Mouse (Mus musculus) lung, embryonic 16.5 days (tissue): ENCODE results near the gene Smim24. TPM values are rescaled to one million over a fixed set of nuclear protein-coding genes. Genes with fewer than 3 reads are reported as not detected.

Source experiments
- ATAC-seq: fragments of 200-750 bp; cut with Nextera tagmentation; 2 replicates; pipeline ENCODE4 v1.8.0; 2017; ENCODE audit warnings: low read depth, mild to moderate bottlenecking, moderate library complexity
- H3K27ac ChIP-seq: fragments of 300-500 bp; sonication (generic); 2 replicates; pipeline ENCODE4 v1.5.1; 2014; ENCODE audit warnings: mild to moderate bottlenecking, control low read depth, low read length
- H3K27me3 ChIP-seq: fragments of 300-500 bp; sonication (generic); 2 replicates; pipeline ENCODE4 v1.6.1; 2014; ENCODE audit warnings: low read depth, low read length, mixed read lengths; ENCODE audit not compliant: control insufficient read depth, insufficient read depth
- H3K36me3 ChIP-seq: fragments of 300-500 bp; sonication (generic); 2 replicates; pipeline ENCODE4 v1.6.1; 2014; ENCODE audit warnings: low read length; ENCODE audit not compliant: control insufficient read depth, insufficient read depth
- H3K4me1 ChIP-seq: fragments of 300-500 bp; sonication (generic); replicated peaks from 2 replicates; pipeline ENCODE4 v1.6.1; 2014; ENCODE audit warnings: low read length, mixed read lengths; ENCODE audit not compliant: control insufficient read depth, insufficient read depth
- H3K4me2 ChIP-seq: fragments of 300-500 bp; sonication (generic); 2 replicates; pipeline ENCODE4 v1.6.1; 2014; ENCODE audit warnings: low read depth, low read length, control low read depth
- H3K4me3 ChIP-seq: fragments of 300-500 bp; sonication (generic); 2 replicates; pipeline ENCODE4 v1.5.1; 2014; ENCODE audit warnings: mild to moderate bottlenecking, low read length, control low read depth
- H3K9ac ChIP-seq: fragments of 300-500 bp; sonication (generic); 2 replicates; pipeline ENCODE4 v1.6.1; 2014; ENCODE audit warnings: low read length, control low read depth
- H3K9me3 ChIP-seq: fragments of 300-500 bp; sonication (generic); 2 replicates; pipeline ENCODE4 v1.6.1; 2016; ENCODE audit warnings: low read length; ENCODE audit not compliant: control insufficient read depth
- WGBS: fragments of 180-500 bp; shearing (Covaris S2); extraction: QIAGEN DNeasy Blood & Tissue Kit; methylation state at CpG from one replicate; pipeline ENCODE4 v1.1.7; 2014; 5-methylcytosine and 5-hydroxymethylcytosine counted together
- polyA plus RNA-seq: library from polyadenylated mRNA; unstranded; fragments of >200 nt; fragmentation: Nextera tagmentation; extraction: Ambion mirVana; gene quantifications from 2 replicates; pipeline ENCODE4 v1.2.1, GENCODE M21; 2015

Gene Smim24
- polyA plus RNA-seq = 7.9 and 9.0 TPM in 2 replicates

- peak within 1 kb of the TSS; percentile 73 for H3K9ac ChIP-seq
- peak within 1 kb of the TSS; percentile 72 for H3K27ac ChIP-seq
- H3K36me3 ChIP-seq = peaks cover 18% of the 10 kb centered on the region
- H3K9me3 ChIP-seq = no peaks in the 10 kb centered on the region
- peaks cover 22% of the 10 kb centered on the region for H3K4me1 ChIP-seq
- H3K4me3 ChIP-seq = peak within 1 kb of the TSS; percentile 43
- no peaks in the 10 kb centered on the region for H3K27me3 ChIP-seq
- 53% methylated on average over 14 of the region's 14 CpGs for WGBS
- ATAC-seq = peak; percentile 5; the same call in 1 of the 2 replicates
- peak within 1 kb of the TSS; percentile 68 for H3K4me2 ChIP-seq
Measured at GRCm38 (mm10) chr10:81392781-81393185, at the start of gene Smim24. TSS of gene Smim24 (plus strand) at chr10:81393051.

DNA sequence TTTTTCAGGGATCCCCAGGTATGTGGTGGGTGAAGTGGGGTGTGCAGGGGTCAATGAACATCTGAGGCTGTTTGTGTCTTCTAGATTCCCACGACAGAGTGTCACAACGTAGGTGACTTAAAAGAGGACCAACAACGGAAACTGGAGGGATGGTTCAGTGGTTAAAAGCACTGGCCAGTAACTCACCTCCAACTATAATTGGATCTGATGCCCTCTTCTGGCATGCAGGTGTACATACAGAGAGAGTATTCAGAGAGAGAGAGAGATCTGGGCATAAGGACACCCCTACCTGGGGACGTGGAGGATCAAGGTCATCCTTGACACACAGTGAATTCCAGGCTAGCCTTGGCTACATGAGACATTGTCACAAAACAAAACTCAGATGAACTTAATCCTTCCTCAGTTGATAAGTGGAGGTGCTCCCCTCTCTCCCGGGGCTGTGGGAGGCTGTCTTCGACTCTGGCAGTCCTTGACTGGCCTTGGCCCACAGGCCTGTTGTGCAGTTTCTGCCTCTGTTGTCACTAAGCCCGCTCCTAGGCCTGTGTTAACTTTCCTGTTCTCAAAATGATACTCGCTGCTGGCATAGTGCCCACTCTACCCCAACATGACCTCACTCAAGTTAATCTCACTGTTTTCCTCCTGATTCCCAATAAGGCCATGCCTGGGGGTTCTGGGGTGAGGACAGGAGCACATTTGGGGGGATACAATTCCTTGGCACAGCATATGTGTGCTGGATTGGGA, 48.3 kb upstream of the Smim24 start:
- Histone ChIP-seq H3K27me3 (peaks cover 36% of the 10 kb centered on the region), H3K27ac (no peak overlapping the region), H3K9ac (no peak overlapping the region), H3K36me3 (peaks cover 9% of the 10 kb centered on the region), H3K9me3 (no peaks in the 10 kb centered on the region), H3K4me3 (no peak overlapping the region), H3K4me1 (peaks cover 33% of the 10 kb centered on the region), H3K4me2 (no peak overlapping the region)
- ATAC-seq = no peak
- WGBS = 41% methylated on average over 8 of the region's 8 CpGs

- Histone ChIP-seq H3K27ac (no peak overlapping the region), H3K9ac (no peak overlapping the region), H3K4me3 (no peak overlapping the region), H3K27me3 (peaks cover 36% of the 10 kb centered on the region), H3K4me1 (peaks cover 34% of the 10 kb centered on the region), H3K9me3 (no peaks in the 10 kb centered on the region), H3K36me3 (peaks cover 9% of the 10 kb centered on the region), H3K4me2 (no peak overlapping the region)
- 82% methylated on average over 4 of the region's 4 CpGs for WGBS
- ATAC-seq = no peak
Measured at GRCm38 (mm10) chr10:81345162-81345534, 47.7 kb upstream of the Smim24 start.

- peaks cover 32% of the 10 kb centered on the region for H3K27me3 ChIP-seq
- H3K4me3 ChIP-seq = peak overlapping the region; percentile 39
- peak; percentile 16 for ATAC-seq
- peak overlapping the region; percentile 41 for H3K27ac ChIP-seq
- H3K4me1 ChIP-seq = peaks cover 41% of the 10 kb centered on the region
- H3K4me2 ChIP-seq = peak overlapping the region; percentile 63
- no peaks in the 10 kb centered on the region for H3K9me3 ChIP-seq
- peaks cover 9% of the 10 kb centered on the region for H3K36me3 ChIP-seq
- peak overlapping the region; percentile 59 for H3K9ac ChIP-seq
- WGBS = 10% methylated on average over 55 of the region's 55 CpGs
Measured at GRCm38 (mm10) chr10:81346453-81347067, 46.3 kb upstream of the Smim24 start.

DNA sequence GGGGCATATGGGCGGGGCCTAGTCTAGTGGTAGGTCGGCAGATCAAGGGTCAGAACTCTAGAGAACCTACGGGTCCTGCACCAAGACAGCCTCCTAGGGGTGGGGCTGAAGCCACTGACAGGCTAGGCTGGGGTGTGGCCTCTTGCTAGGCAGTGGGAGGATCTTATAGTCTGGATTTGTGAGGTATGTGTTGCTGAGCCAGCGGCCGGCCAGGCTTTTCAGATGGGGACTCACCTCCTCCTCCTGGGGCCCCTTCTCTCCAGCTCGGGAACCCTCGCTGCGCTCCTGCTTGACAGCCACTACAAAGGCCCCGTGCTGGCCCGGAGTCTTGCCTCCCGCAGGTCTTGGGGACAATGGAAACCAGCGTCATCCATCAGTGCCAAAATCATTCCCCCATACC, 43.7 kb upstream of the Smim24 start:
- Histone ChIP-seq H3K27ac (peak overlapping the region; percentile 61; the same call in 1 of the 2 replicates), H3K4me3 (peak overlapping the region; percentile 84), H3K27me3 (peaks cover 8% of the 10 kb centered on the region), H3K4me2 (peak overlapping the region; percentile 88), H3K36me3 (peaks cover 9% of the 10 kb centered on the region), H3K9me3 (no peaks in the 10 kb centered on the region), H3K4me1 (peaks cover 36% of the 10 kb centered on the region), H3K9ac (peak overlapping the region; percentile 80)
- ATAC-seq = no peak
- 9% methylated on average over 12 of the region's 12 CpGs for WGBS

- peaks cover 36% of the 10 kb centered on the region for H3K4me1 ChIP-seq
- peaks cover 9% of the 10 kb centered on the region for H3K36me3 ChIP-seq
- ATAC-seq = no peak; the same call in 1 of the 2 replicates
- 1% methylated on average over 28 of the region's 29 CpGs for WGBS
- no peaks in the 10 kb centered on the region for H3K9me3 ChIP-seq
- peak overlapping the region; percentile 88 for H3K4me2 ChIP-seq
- H3K9ac ChIP-seq = peak overlapping the region; percentile 80
- H3K27ac ChIP-seq = peak overlapping the region; percentile 61
- H3K4me3 ChIP-seq = peak overlapping the region; percentile 84
- peaks cover under 1% of the 10 kb centered on the region for H3K27me3 ChIP-seq
Measured at GRCm38 (mm10) chr10:81349961-81350350, 42.9 kb upstream of the Smim24 start.

- peak; percentile 97 for ATAC-seq
- Histone ChIP-seq H3K4me2 (peak within 1 kb of the TSS; percentile 88), H3K27ac (peak within 1 kb of the TSS; percentile 61), H3K4me1 (peaks cover 36% of the 10 kb centered on the region), H3K27me3 (no peaks in the 10 kb centered on the region; the same call in 1 of the 2 replicates), H3K9me3 (no peaks in the 10 kb centered on the region), H3K4me3 (peak within 1 kb of the TSS; percentile 84), H3K9ac (peak within 1 kb of the TSS; percentile 80), H3K36me3 (peaks cover 9% of the 10 kb centered on the region)
- WGBS = under 1% methylated on average over 54 of the region's 54 CpGs
Measured at GRCm38 (mm10) chr10:81350351-81351063, 42.3 kb upstream of the Smim24 start, which contains the start of gene Hmg20b. TSS of gene Hmg20b (minus strand) at chr10:81350480.

DNA sequence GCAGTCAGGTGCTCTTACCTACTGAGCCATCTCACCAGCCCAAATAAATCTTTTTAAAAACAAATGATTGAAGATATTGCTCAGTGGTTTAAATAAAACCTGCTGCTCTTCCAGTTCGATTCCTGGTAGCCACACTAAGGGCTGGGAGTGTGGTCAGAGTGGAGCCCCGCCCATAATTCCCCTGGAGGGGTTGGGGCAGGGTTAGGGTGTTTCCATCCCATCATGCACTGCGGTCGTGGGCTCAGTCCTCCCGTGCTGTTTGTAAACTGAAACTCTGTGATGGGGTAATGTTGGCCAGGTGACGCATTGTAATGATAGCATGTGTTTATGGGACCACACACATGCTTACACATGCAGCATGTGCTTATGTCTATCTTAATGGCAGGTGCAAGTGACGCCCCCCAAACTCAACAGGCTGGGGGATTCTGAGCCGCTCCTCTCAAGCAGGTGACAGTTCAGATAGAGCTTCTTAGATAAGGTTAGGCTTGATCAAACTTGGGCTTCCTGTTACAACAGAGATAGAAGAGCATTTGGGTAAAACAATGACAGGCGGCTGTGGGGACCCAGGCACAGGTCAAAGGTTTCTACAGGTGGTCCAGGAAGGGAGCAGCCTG, 41.1 kb upstream of the Smim24 start:
- Histone ChIP-seq H3K36me3 (peaks cover 7% of the 10 kb centered on the region), H3K9ac (no peak overlapping the region; the same call in 1 of the 2 replicates), H3K27me3 (no peaks in the 10 kb centered on the region; the same call in 1 of the 2 replicates), H3K4me3 (no peak overlapping the region), H3K4me1 (peaks cover 29% of the 10 kb centered on the region), H3K4me2 (no peak overlapping the region), H3K27ac (no peak overlapping the region), H3K9me3 (no peaks in the 10 kb centered on the region)
- ATAC-seq = no peak
- 19% methylated on average over 9 of the region's 9 CpGs for WGBS
